Mouse (Mus musculus) ES-E14 (cell line): ENCODE results near the gene G3bp2.
A peak's percentile ranks its signal among the peaks of the same experiment; 100 is the strongest.

Experiments
- CHD2 ChIP-seq: IDR thresholded peaks from 2 replicates; pipeline ENCODE4 v1.6.1; 2014; ENCODE audit warnings: mild to moderate bottlenecking, low read depth, low read length, inconsistent platforms
- HCFC1 ChIP-seq: IDR thresholded peaks from 2 replicates; pipeline ENCODE4 v1.6.1; 2012; ENCODE audit warnings: low read length, inconsistent platforms, borderline replicate concordance; ENCODE audit not compliant: insufficient read depth
- MAFK ChIP-seq: IDR thresholded peaks from 2 replicates; pipeline ENCODE4 v1.6.1; 2014; ENCODE audit warnings: mild to moderate bottlenecking, low read depth, low read length, inconsistent platforms; ENCODE audit not compliant: insufficient read depth
- ZC3H11A ChIP-seq: IDR thresholded peaks from 2 replicates; pipeline ENCODE4 v1.6.1; 2012; ENCODE audit warnings: low read depth, mild to moderate bottlenecking, inconsistent platforms, low read length, borderline replicate concordance
- ZNF384 ChIP-seq: IDR thresholded peaks from 2 replicates; pipeline ENCODE4 v1.6.1; 2012; ENCODE audit warnings: low read depth, low read length, inconsistent platforms

- TF ChIP-seq ZNF384 (no peak), HCFC1 (no peak), CHD2 (no peak), MAFK (peak; percentile 88), ZC3H11A (no peak)
These were observed 45.1 kb upstream of the G3bp2 start for GRCm38 (mm10) chr5:92128570-92128969.
